Mouse (Mus musculus) lung, adult 2 months (tissue): ENCODE data around the gene Wdr78. TPM values are rescaled to one million over a fixed set of nuclear protein-coding genes. Genes with fewer than 3 reads are reported as not detected.

Source experiments
- DNase-seq: peaks from one replicate; pipeline ENCODE4 v3.0.0; 2022
- H3K4me1 ChIP-seq: fragments of 200-500 bp; 2 replicates; pipeline ENCODE4 v1.6.1; 2011; ENCODE audit warnings: low read length; ENCODE audit not compliant: control insufficient read depth, insufficient read depth
- H3K4me3 ChIP-seq: fragments of 200-500 bp; replicated peaks from 2 replicates; pipeline ENCODE3; 2011; ENCODE audit warnings: low read depth, mild to moderate bottlenecking, control low read depth, low read length; ENCODE audit errors: extremely low read depth
- CTCF ChIP-seq: fragments of 200-500 bp; IDR thresholded peaks from 2 replicates; pipeline ENCODE4 v1.5.1; 2011; ENCODE audit warnings: mild to moderate bottlenecking, low read length, control low read depth; ENCODE audit not compliant: insufficient read depth
- POLR2A ChIP-seq: fragments of 200-500 bp; IDR thresholded peaks from 2 replicates; pipeline ENCODE4 v1.6.1; 2011; ENCODE audit warnings: low read depth, mild to moderate bottlenecking, control low read depth, low read length, borderline replicate concordance; ENCODE audit errors: extremely low read depth
- WGBS: fragments of 180-500 bp; shearing (Covaris S2); methylation state at CpG from one replicate; pipeline ENCODE4 v1.1.7; 2018; 5-methylcytosine and 5-hydroxymethylcytosine counted together
- polyA plus RNA-seq: library from polyadenylated mRNA; depleted of rRNA; stranded (reverse); fragments of >200 nt; gene quantifications from 2 replicates; pipeline ENCODE4 v1.2.3, GENCODE M21; 2012

Wdr78 gene
- polyA plus RNA-seq, 1 experiment, result 5.6 TPM

DNA sequence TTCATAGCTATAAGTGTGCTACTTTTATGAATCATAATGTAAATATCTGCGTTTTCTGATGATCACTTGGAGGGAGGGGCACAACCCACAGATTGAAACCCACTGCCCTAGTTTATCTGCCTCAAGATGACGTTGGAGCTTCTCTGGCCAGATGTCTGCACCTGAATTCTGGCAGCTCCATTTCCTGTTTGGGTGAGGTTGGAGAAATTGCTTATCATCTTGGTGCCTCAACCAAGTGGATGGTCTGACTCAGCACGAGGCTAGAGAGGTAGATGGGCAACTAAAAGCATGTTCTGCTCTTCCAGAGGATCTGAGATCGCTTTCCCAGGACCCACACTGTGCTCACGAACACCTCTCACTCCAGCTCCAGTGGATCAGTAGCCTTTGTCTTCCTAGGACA is 49.4 kb downstream of the Wdr78 start:
- TF ChIP-seq CTCF (no peak), POLR2A (no peak)
- no peaks in the 10 kb centered on the region for H3K4me1 ChIP-seq
- DNase-seq, result no peak
- no peak overlapping the region for H3K4me3 ChIP-seq
- 69% methylated on average over 5 of the region's 5 CpGs for WGBS

- TF ChIP-seq CTCF, result no peak
- TF ChIP-seq POLR2A, result no peak
- WGBS, result 54% methylated on average over 2 of the region's 2 CpGs
- Histone ChIP-seq H3K4me1 (no peaks in the 10 kb centered on the region), H3K4me3 (no peak overlapping the region)
- DNase-seq, result no peak
Measured at GRCm38 (mm10) chr4:103064421-103064820, 49.9 kb downstream of the Wdr78 start.

DNA sequence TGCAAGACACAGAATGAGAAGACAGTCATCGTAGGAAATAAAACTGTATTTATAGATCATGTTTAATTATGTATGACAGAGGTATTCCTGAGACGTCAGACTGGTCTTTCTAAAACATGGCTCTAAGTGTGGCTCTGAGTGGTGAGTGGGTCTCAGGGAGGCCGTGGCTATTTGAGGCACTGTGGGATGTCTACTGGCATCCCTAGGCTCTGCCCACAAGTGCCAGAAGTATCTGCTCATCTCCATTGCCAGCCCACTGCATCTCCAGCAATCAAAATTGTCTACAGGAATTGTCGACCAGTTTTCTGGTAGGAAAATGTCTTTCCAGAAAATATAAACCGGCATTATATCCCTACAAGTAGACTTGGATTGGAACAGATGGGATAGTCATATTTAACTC is 57.4 kb downstream of the Wdr78 start:
- no peak for TF ChIP-seq CTCF
- no peak for TF ChIP-seq POLR2A
- H3K4me1 ChIP-seq, result no peaks in the 10 kb centered on the region
- WGBS, result 86% methylated on average over 5 of the region's 5 CpGs
- H3K4me3 ChIP-seq, result no peak overlapping the region
- no peak for DNase-seq

GRCm38 (mm10) chr4:103048046-103048445 is 66.3 kb downstream of the Wdr78 start:
- no peak overlapping the region for H3K4me3 ChIP-seq
- H3K4me1 ChIP-seq, result no peaks in the 10 kb centered on the region
- DNase-seq, result no peak
- 83% methylated on average over 11 of the region's 11 CpGs for WGBS
- no peak for TF ChIP-seq CTCF
- TF ChIP-seq POLR2A, result no peak

GRCm38 (mm10) chr4:103042997-103043396 is 71.4 kb downstream of the Wdr78 start:
- Histone ChIP-seq H3K4me1 (no peaks in the 10 kb centered on the region), H3K4me3 (no peak overlapping the region)
- no peak for DNase-seq
- no peak for TF ChIP-seq CTCF
- no peak for TF ChIP-seq POLR2A
- 91% methylated on average over 11 of the region's 11 CpGs for WGBS

- 55% methylated on average over 5 of the region's 5 CpGs for WGBS
- Histone ChIP-seq H3K4me1 (no peaks in the 10 kb centered on the region), H3K4me3 (no peak overlapping the region)
- TF ChIP-seq CTCF (no peak), POLR2A (no peak)
- DNase-seq, result no peak
Measured at GRCm38 (mm10) chr4:103039838-103040191, 74.5 kb downstream of the Wdr78 start.

GRCm38 (mm10) chr4:103039103-103039837 is 75.1 kb downstream of the Wdr78 start:
- no peak overlapping the region for H3K4me3 ChIP-seq
- TF ChIP-seq POLR2A (no peak), CTCF (no peak)
- WGBS, result 72% methylated on average over 14 of the region's 14 CpGs
- no peaks in the 10 kb centered on the region for H3K4me1 ChIP-seq
- DNase-seq, result no peak

DNA sequence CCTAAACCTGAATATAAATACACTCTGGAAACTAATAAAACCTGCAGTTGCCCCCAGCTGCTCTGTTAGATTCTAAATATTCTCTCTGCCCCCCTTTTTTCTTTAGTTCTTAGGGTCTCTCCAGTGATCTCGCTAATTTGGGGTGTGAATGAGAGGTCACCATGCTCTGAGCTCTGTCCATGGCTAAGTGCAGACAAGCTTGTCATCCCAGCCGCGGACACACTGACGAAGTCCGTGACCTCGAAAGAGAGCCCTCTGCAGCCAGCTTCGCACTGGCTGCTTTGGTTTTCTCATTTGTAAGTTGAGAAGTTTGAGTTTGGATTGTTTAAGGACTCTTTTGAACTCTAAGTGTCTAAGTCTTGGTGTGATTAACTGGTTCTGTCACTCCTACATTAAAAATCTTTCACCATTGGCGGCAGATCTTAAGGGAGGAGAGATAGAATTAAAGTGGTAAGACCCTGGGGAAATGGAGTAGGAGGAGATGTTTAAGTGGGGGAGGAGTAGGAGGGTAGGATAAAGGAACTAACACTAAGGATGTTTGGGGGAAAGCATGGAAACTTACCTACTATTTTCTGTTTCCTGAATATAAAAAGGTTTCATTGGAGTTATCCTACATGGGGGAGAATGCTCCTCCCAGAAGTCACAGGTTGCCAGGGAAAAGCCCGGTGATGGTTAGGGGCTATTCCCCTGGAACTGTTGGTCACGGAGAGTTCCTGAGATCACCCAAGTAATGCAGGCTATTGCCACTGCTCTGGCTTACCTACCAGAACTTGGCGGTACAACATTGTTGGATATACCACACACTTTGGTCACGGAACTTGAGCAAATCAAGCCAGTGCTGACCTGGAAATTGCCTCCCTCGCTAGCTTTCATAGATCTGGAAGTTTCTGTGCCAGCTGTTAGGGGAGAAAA is 85.9 kb downstream of the Wdr78 start:
- TF ChIP-seq CTCF (no peak), POLR2A (no peak)
- DNase-seq, result no peak
- 58% methylated on average over 13 of the region's 13 CpGs for WGBS
- H3K4me3 ChIP-seq, result no peak overlapping the region
- no peaks in the 10 kb centered on the region for H3K4me1 ChIP-seq

GRCm38 (mm10) chr4:103027745-103028144 is 86.6 kb downstream of the Wdr78 start:
- 63% methylated on average over 7 of the region's 7 CpGs for WGBS
- Histone ChIP-seq H3K4me1 (no peaks in the 10 kb centered on the region), H3K4me3 (no peak overlapping the region)
- no peak for TF ChIP-seq POLR2A
- TF ChIP-seq CTCF, result no peak
- DNase-seq, result no peak

- TF ChIP-seq POLR2A, result no peak
- no peak for TF ChIP-seq CTCF
- WGBS, result 61% methylated on average over 4 of the region's 4 CpGs
- no peak for DNase-seq
- Histone ChIP-seq H3K4me3 (no peak within 1 kb of the TSS), H3K4me1 (no peaks in the 10 kb centered on the region)
Measured at GRCm38 (mm10) chr4:103026621-103027020, 87.7 kb downstream of the Wdr78 start, which contains the start of gene Insl5. TSS of gene Insl5 (minus strand) at chr4:103026842.
